Mouse (Mus musculus): ENCODE data around the gene Pappa2.

GRCm38 (mm10) chr1:158956361-158956760, 23.9 kb downstream of the Pappa2 start:
- TF ChIP-seq POLR2A (IDR thresholded peaks at IDR 0.05; ENCODE audit: low read depth, low read length) = no peak
- no peak for TF ChIP-seq CTCF (IDR thresholded peaks at IDR 0.05; ENCODE audit: extremely low read depth, insufficient read depth, insufficient read length, insufficient replicate concordance)

Data from spleen, adult 2 months (tissue).